Mouse (Mus musculus) liver, embryonic 16.5 days (tissue): Measurements from ENCODE around the gene Plek. TPM values are rescaled to one million over a fixed set of nuclear protein-coding genes. Genes with fewer than 3 reads are reported as not detected.

Experiments
- ATAC-seq: fragments of 200-750 bp; cut with Nextera tagmentation; 2 replicates; pipeline ENCODE4 v1.8.0; 2017; ENCODE audit warnings: low read depth, mild to moderate bottlenecking, moderate number of reproducible peaks, moderate library complexity
- H3K27ac ChIP-seq: fragments of 300-500 bp; sonication (generic); 2 replicates; pipeline ENCODE4 v1.5.1; 2014; ENCODE audit warnings: mild to moderate bottlenecking, low read length
- H3K27me3 ChIP-seq: fragments of 300-500 bp; sonication (generic); 2 replicates; pipeline ENCODE4 v1.6.1; 2014; ENCODE audit warnings: low read depth, low read length, mixed read lengths; ENCODE audit not compliant: control insufficient read depth, insufficient read depth
- H3K36me3 ChIP-seq: fragments of 300-500 bp; sonication (generic); 2 replicates; pipeline ENCODE4 v1.6.1; 2014; ENCODE audit warnings: mild to moderate bottlenecking; ENCODE audit not compliant: control insufficient read depth, insufficient read depth
- H3K4me1 ChIP-seq: fragments of 300-500 bp; sonication (generic); 2 replicates; pipeline ENCODE4 v1.6.1; 2014; ENCODE audit warnings: low read depth, low read length, mixed read lengths; ENCODE audit not compliant: control insufficient read depth
- H3K4me2 ChIP-seq: fragments of 300-500 bp; sonication (generic); 2 replicates; pipeline ENCODE4 v1.6.1; 2014; ENCODE audit warnings: low read depth, low read length, mixed read lengths
- H3K4me3 ChIP-seq: fragments of 300-500 bp; sonication (generic); 2 replicates; pipeline ENCODE4 v1.5.1; 2014; ENCODE audit warnings: low read depth, mild to moderate bottlenecking, low read length
- H3K9ac ChIP-seq: fragments of 300-500 bp; sonication (generic); 2 replicates; pipeline ENCODE4 v1.6.1; 2014; ENCODE audit warnings: low read depth, low read length
- H3K9me3 ChIP-seq: fragments of 300-500 bp; sonication (generic); replicated peaks from 2 replicates; pipeline ENCODE4 v1.6.1; 2016; ENCODE audit warnings: low read length; ENCODE audit not compliant: control insufficient read depth
- WGBS: fragments of 180-500 bp; shearing (Covaris S2); extraction: QIAGEN DNeasy Blood & Tissue Kit; methylation state at CpG from one replicate; pipeline ENCODE4 v1.1.7; 2014; ENCODE audit not compliant: insufficient replicate concordance; 5-methylcytosine and 5-hydroxymethylcytosine counted together
- polyA plus RNA-seq: library from polyadenylated mRNA; unstranded; fragments of >200 nt; fragmentation: Nextera tagmentation; extraction: Ambion mirVana; gene quantifications from 2 replicates; pipeline ENCODE4 v1.2.1, GENCODE M21; 2015

Gene Plek
- polyA plus RNA-seq, 1 experiment from 2014 or later = 18.3 TPM

DNA sequence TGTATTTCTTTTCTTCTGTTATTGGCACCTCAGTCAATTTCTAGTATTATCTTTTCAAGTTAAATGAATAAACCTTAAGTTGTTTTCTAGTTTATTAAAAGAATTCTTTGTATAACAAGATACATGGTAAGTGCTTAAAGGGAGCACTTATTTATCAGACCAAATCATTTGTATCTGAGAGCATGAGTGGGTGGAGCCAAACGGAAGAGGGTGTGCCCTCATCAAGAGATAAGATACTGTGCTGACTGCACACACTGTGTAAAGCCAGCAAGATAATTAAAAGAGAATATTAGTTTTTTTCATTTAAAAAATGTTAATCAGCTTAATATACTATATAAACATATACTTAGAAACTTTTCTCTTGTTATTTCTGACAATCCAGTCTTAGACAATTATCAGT lies 93.7 kb downstream of the Plek start:
- Histone ChIP-seq H3K27me3 (no peaks in the 10 kb centered on the region), H3K4me1 (peaks cover 9% of the 10 kb centered on the region), H3K9me3 (no peaks in the 10 kb centered on the region), H3K4me2 (no peak overlapping the region), H3K9ac (no peak overlapping the region), H3K4me3 (no peak overlapping the region), H3K27ac (no peak overlapping the region), H3K36me3 (no peaks in the 10 kb centered on the region)
- WGBS = 21% methylated on average over 1 of the region's 1 CpGs
- peak; percentile 89 for ATAC-seq

GRCm38 (mm10) chr11:16957030-16957429 lies 95.2 kb downstream of the Plek start:
- Histone ChIP-seq H3K9me3 (no peaks in the 10 kb centered on the region), H3K4me2 (no peak overlapping the region), H3K27me3 (no peaks in the 10 kb centered on the region), H3K27ac (peak overlapping the region; percentile 27; the same call in 1 of the 2 replicates), H3K9ac (no peak overlapping the region), H3K4me1 (peaks cover 9% of the 10 kb centered on the region), H3K36me3 (no peaks in the 10 kb centered on the region; the same call in 1 of the 2 replicates), H3K4me3 (no peak overlapping the region)
- no peak for ATAC-seq
- 73% methylated on average over 6 of the region's 6 CpGs for WGBS

DNA sequence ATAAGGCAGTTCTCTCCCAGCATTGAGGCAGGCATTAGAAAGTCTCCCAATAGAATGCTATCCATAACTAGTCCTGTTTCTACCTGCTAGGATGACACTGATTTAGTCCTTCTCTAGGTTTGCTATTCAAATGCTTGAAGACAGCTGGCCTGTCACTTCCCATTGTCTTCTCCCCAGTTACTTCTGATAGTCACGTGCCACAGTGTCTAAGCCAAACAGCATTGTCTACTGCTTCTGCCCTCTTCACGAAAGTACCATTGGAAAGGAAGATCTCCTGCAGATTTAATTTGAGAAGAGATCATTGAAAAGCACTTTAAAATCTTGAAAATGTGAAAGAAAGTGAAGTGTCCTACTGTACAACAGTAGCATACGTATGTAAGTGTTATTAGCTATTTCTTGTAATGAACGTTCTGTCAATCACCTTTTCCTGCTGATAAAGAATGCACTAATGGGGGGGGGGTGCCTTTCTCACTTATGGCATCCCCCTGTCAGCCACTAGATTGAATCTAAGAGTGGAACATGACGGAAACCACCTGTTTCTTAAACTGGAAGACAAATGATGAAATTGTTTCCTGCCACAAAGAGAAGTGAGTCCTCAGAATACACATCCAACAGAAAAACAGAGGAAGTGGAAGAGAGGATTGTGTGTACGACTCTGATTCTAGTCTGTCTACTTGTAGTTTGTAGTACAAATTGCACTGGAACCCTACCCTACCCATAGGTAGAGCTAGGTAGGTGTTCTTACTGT lies 95.9 kb downstream of the Plek start:
- ATAC-seq = no peak
- WGBS = 32% methylated on average over 6 of the region's 6 CpGs
- no peaks in the 10 kb centered on the region for H3K9me3 ChIP-seq

GRCm38 (mm10) chr11:16951761-16952010 lies 100.5 kb downstream of the Plek start:
- H3K9me3 ChIP-seq = no peaks in the 10 kb centered on the region
- peak overlapping the region; percentile 81 for H3K27ac ChIP-seq
- under 1% methylated on average over 9 of the region's 9 CpGs for WGBS
- H3K4me2 ChIP-seq = peak overlapping the region; percentile 77
- no peaks in the 10 kb centered on the region; the same call in 1 of the 2 replicates for H3K36me3 ChIP-seq
- peak overlapping the region; percentile 90 for H3K9ac ChIP-seq
- H3K4me3 ChIP-seq = peak overlapping the region; percentile 88
- H3K27me3 ChIP-seq = no peaks in the 10 kb centered on the region
- peak; percentile 2; the same call in 1 of the 2 replicates for ATAC-seq
- peaks cover 16% of the 10 kb centered on the region for H3K4me1 ChIP-seq

More for the DNA sequence above, 95.9 kb downstream of the Plek start:
- Histone ChIP-seq H3K4me2 (no peak overlapping the region), H3K4me1 (peaks cover 9% of the 10 kb centered on the region), H3K36me3 (no peaks in the 10 kb centered on the region; the same call in 1 of the 2 replicates), H3K27me3 (no peaks in the 10 kb centered on the region), H3K27ac (peak overlapping the region; percentile 27; the same call in 1 of the 2 replicates), H3K9ac (no peak overlapping the region), H3K4me3 (no peak overlapping the region)

DNA sequence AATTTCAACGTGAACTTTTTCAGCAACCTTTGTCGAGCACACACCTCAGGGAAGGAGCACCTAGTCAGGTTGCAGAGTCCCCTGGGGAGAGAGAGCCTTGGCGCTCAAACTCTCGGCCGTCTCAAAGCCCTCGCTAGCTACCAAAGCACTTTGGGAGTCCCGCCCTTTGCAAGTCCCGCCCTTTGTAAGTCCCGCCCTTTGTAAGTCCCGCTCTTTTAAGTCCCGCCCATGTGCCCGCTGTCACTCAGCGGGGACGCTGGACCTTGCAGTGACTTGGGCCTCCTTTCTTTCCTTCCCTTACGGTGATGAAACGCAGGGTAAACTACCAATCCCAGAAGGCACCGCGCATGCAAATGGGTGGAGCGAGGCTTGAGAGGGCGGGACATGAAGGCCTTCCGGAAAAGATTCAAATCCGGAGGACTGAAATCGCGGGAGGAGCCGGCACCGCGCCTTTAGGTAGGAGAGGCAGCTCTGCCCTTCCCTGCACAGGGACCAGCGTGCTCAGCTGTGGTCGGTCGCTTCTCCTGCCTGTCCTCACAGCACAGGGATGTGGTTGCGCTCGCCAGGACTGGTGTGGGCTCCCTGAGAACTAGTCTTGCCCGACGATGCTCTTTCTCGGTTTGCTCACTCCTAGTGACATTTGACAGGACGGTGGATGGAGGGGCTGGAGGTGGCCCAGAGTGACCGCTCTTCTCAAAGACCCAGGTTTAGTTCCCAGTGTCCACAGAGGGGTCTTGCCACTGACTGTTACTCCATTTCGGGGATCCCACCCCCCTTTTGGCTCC lies 101.0 kb downstream of the Plek start, which contains the start of gene Fbxo48:
TSS of gene Fbxo48 (plus strand) at position 400 of the 785 bp plus-strand sequence.
- Histone ChIP-seq H3K4me1 (peaks cover 16% of the 10 kb centered on the region), H3K4me2 (peak within 1 kb of the TSS; percentile 77), H3K27me3 (no peaks in the 10 kb centered on the region), H3K4me3 (peak within 1 kb of the TSS; percentile 88), H3K27ac (peak within 1 kb of the TSS; percentile 81), H3K9ac (peak within 1 kb of the TSS; percentile 90), H3K36me3 (no peaks in the 10 kb centered on the region; the same call in 1 of the 2 replicates), H3K9me3 (no peaks in the 10 kb centered on the region)
- WGBS = 0% methylated on average over 38 of the region's 38 CpGs
- peak; percentile 99 for ATAC-seq

GRCm38 (mm10) chr11:16950226-16950975 lies 101.8 kb downstream of the Plek start:
- Histone ChIP-seq H3K4me1 (peaks cover 11% of the 10 kb centered on the region), H3K27ac (peak overlapping the region; percentile 47), H3K4me3 (peak overlapping the region; percentile 88), H3K9me3 (no peaks in the 10 kb centered on the region), H3K27me3 (no peaks in the 10 kb centered on the region), H3K9ac (peak overlapping the region; percentile 72), H3K4me2 (peak overlapping the region; percentile 63), H3K36me3 (no peaks in the 10 kb centered on the region; the same call in 1 of the 2 replicates)
- 25% methylated on average over 13 of the region's 13 CpGs for WGBS
- peak; percentile 2 for ATAC-seq

DNA sequence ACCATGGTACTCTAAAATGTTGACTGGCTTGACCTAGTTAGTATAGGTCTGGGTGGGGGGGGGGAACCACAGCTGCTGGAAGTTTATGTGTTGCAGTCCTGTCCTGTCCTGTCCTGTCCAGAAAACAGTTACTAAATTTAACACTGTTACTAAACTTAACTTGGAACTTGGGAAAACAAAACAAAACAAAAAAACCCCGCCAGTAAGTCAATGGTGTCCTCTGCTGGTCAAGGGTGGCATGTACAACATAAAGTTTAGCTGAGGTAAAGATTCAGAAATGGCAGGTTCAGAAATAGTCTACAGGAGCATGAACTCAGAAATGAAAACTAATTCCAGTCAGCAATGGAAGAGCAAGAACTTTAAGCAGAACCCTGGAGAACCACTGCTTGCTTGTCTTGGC lies 103.4 kb downstream of the Plek start:
- Histone ChIP-seq H3K27me3 (no peaks in the 10 kb centered on the region), H3K4me3 (no peak overlapping the region), H3K4me1 (peaks cover 11% of the 10 kb centered on the region), H3K27ac (no peak overlapping the region), H3K9me3 (no peaks in the 10 kb centered on the region), H3K36me3 (no peaks in the 10 kb centered on the region; the same call in 1 of the 2 replicates), H3K4me2 (0 out of 2 replicates have a peak overlapping the region, but pooled peaks have one; percentile 17), H3K9ac (no peak overlapping the region)
- ATAC-seq = no peak
- WGBS = 16% methylated on average over 1 of the region's 1 CpGs

- WGBS = 66% methylated on average over 4 of the region's 4 CpGs
- Histone ChIP-seq H3K36me3 (no peaks in the 10 kb centered on the region), H3K9ac (no peak overlapping the region), H3K4me2 (no peak overlapping the region), H3K9me3 (no peaks in the 10 kb centered on the region), H3K4me1 (no peaks in the 10 kb centered on the region; the same call in 1 of the 2 replicates), H3K27ac (no peak overlapping the region), H3K27me3 (no peaks in the 10 kb centered on the region), H3K4me3 (no peak overlapping the region)
- ATAC-seq = no peak
Observed at GRCm38 (mm10) chr11:16943016-16943415, 109.2 kb downstream of the Plek start.
